Mouse (Mus musculus) left cerebral cortex, adult 2 months (tissue): ENCODE measurements around the gene Cacnb1. TPM values are rescaled to one million over a fixed set of nuclear protein-coding genes. Genes with fewer than 3 reads are reported as not detected.

Source experiments
- DNase-seq, 2 experiments: peaks; one replicate each; pipeline ENCODE4 v3.0.0; 2021 to 2022; ENCODE audit warnings: low spot score in 2 of 2, mixed read lengths in 1 of 2; ENCODE audit errors: extremely low spot score in 1 of 2
- H3K27ac ChIP-seq: fragments of 200-600 bp; 2 replicates; pipeline ENCODE4 v1.8.1; 2022
- H3K4me3 ChIP-seq: fragments of 200-600 bp; 2 replicates; pipeline ENCODE4 v1.8.1; 2022
- CTCF ChIP-seq: fragments of 200-600 bp; IDR thresholded peaks from 2 replicates; pipeline ENCODE4 v1.8.1; 2022; ENCODE audit warnings: antibody characterized with exemption, mild to moderate bottlenecking, moderate library complexity
- intact Hi-C: fragments of 180-260 bp; cut with DNase I; formaldehyde crosslinking; loops from one replicate; pipeline ENCODE4 v1.15.1; 2025
- total RNA-seq, 2 experiments: library from RNA; stranded (reverse); gene quantifications; 2 replicates each; pipeline ENCODE4 v1.2.3; 2021

Cacnb1 gene
- total RNA-seq, 2 experiments from 2014 or later = 150 to 170 TPM

DNA sequence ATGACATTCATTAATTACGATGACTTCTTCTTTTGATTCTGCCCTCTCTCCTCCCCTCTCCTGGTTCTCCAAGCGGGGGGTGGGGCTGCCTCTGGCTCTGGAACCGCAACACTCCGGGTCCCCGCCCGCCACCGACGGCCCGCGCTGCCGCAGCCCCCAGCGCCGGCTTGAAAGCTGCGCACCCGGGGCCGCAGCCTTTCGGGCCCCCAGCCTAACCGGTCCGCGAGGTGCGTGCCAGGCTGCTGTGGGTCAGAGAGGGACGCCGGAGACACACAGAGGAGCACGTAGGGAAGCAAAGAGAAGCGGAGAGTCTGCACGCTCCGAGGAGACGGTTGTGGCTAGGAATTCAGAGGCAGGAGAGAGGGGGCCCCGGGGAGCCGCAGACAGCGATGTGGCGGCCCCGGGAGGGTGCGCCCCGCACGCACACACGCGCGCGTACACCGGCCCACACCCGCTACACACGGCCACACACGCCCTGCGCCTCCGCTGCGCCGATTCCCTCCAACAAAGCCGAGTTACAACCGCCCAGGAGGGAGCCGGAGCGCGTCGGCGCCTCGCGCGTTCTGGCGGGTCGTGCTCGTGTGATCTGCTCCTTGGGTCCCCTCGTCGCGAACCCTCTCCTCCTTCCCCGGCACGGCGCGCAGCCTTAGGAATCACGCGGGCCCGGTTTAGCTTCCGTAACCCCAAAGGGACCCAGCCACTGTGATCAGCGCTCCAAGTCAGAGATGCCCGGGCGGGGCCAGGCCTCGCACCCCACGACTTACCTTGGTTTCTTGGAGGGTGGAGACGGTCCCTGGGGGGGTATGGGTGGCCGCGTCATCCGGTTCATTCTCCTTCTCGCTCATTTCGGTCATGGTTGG is 29.5 kb upstream of the Cacnb1 start:
- peak; percentile 38 to 42 for DNase-seq
- no peak for TF ChIP-seq CTCF
- peak overlapping the region; percentile 51 for H3K27ac ChIP-seq
- peak overlapping the region; percentile 59 for H3K4me3 ChIP-seq
- intact Hi-C loops = no loop called here

DNA sequence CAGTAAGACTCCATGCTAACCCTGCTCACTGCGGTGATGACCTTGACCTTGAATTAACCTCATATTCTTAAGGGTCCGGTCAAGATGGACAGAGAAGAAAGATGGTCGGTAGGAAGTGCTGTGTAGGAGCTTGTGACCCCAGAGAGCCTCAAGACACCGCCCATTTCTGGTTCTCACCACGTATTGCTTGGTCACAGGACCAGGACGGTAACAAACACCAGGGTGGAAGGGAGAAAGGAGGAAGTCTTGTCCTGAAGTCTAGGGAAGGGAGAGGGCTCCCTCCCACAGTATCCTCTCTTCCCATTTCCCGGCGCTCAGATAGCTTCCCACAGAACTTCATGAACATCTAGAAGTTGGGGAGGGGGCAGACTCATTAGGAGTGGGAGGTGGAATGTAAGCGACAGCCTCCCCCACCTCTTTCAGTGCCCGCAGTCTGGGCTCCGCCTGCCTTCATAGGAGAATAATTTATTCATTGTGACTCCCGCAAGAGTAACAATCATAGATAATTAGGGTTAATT is 28.8 kb upstream of the Cacnb1 start:
- no peak for TF ChIP-seq CTCF
- intact Hi-C loops = no loop called here
- peak overlapping the region; percentile 59 for H3K4me3 ChIP-seq
- peak overlapping the region; percentile 51; the same call in 1 of the 2 replicates for H3K27ac ChIP-seq
- no peak for DNase-seq

DNA sequence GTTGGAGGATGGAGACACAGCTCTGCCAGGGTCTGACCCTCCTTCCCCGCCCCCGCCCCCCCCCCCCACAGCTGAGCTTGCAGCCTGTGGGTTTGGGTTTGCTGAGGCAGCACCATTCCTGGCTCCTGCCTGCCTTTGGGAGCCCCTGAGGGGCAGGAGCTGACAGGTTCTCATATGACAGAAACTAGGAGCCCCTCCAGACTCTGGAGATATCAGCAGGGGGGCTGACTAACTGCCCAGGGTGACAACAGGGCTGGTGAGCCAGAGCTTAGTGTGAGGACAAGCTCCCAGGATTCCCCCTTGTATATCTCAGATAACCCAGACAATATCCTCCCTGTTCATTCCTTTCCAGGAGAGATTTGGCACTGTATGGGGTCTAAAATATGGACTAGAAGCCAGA is 28.1 kb upstream of the Cacnb1 start:
- DNase-seq = no peak
- H3K4me3 ChIP-seq = no peak overlapping the region; the same call in 1 of the 2 replicates
- no peak for TF ChIP-seq CTCF
- H3K27ac ChIP-seq = no peak overlapping the region; the same call in 1 of the 2 replicates
- intact Hi-C loops = no loop called here

DNA sequence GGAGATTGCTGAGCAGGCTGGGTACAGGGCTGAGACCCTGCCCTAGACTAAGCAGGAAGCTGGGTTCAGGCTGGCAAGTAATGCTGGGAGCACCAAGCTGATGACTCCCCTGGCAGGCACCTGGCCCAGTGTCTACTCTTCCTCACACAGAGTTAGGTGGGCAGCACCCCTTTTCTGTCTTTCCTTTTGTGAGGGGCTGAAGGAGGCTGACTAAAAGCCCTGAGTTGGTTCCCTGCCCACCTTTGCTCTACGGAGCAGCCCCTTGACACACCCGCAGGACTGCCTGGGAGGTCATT is 27.6 kb upstream of the Cacnb1 start:
- DNase-seq = no peak
- TF ChIP-seq CTCF = no peak
- intact Hi-C loops = no loop called here
- no peak overlapping the region for H3K4me3 ChIP-seq
- no peak overlapping the region; the same call in 1 of the 2 replicates for H3K27ac ChIP-seq

DNA sequence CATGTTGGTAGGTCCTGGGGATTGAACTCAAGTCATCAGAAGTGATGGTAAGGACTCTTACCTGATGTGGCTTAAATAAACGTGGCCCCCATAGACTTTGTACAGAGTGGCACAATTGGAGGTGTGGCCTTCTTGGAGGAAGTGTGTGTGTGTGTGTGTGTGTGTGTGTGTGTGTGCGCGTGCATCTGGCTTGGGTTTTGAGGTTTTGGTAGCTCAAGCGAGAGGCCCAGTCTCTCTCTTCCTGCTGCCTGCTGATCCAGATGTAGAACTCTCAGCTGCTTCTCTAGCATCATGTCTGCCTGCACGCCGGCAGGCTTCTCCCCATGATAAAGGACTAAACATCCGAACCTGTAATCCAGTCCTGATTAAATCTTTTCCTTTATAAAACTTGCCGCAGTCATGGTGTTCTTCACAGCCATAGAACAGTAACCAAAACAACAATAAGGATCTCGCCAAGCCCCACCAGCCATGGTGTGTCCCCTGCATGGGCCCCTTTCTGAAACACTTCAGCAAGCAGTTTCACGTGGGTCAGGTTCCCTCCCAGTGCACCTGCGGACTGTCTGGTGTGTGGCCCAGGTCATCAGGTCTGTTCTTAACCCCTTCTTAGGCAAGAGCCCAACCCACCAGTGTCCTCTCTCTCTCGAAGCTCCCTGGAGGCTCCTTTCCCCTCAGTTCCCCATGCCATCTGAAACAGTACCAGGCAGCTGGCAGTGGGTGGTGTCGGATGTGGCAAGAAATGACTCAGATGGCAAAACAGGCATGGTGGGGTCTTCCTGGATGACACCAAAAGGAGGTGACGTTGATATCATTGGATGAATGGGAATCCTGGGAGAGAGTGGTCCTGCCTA is 27.1 kb upstream of the Cacnb1 start:
- H3K4me3 ChIP-seq = no peak overlapping the region
- intact Hi-C loops = no loop called here
- H3K27ac ChIP-seq = no peak overlapping the region; the same call in 1 of the 2 replicates
- DNase-seq = peak in 1 of 2 experiments; percentile 48
- no peak for TF ChIP-seq CTCF

DNA sequence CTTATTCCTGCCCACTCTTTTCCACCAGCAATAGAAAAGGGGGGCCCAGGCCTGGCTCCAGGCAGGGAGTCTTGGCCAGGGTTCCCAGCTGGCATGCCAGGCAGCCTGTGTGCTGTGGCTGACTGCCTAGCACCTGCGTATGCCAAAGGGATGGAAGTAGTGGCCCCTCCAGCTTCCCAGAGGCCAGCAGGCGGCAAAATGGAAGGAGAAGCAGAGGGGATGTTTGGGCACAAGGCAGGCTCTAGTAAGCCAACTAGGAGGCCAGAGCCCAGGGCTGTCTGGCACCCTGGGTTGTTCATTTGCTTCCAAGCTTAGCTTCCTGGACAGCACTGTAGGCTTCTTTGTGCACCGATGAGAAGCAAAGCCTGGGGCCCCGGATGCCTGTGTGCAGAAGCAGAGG is 24.9 kb upstream of the Cacnb1 start:
- no peak overlapping the region for H3K27ac ChIP-seq
- no peak; the same call in 1 of the 2 replicates for TF ChIP-seq CTCF
- peak in 1 of 2 experiments; percentile 29 for DNase-seq
- no peak overlapping the region for H3K4me3 ChIP-seq
- intact Hi-C loops = no loop called here

DNA sequence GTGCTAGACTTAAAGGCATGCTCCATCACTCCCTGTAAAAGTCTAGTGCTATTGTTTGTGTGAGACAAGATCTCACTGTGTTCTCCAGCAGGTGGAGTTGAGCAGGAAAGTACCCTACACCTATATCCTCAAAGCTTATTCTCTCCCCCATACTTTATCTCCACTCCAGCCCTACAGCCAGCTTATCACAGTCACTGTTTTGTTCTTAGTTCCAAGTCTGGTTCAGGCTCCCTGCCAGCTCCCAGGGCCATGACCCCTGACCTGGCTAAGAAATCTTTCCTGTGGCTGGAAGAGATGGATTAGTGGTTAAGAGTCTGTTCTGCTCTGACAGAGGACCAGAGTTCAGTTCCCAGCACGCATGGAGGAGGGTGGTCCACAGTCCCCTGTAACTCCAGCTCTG is 23.6 kb upstream of the Cacnb1 start:
- Histone ChIP-seq H3K27ac (no peak overlapping the region), H3K4me3 (no peak overlapping the region)
- DNase-seq = no peak
- intact Hi-C loops = no loop called here
- TF ChIP-seq CTCF = no peak; the same call in 1 of the 2 replicates

DNA sequence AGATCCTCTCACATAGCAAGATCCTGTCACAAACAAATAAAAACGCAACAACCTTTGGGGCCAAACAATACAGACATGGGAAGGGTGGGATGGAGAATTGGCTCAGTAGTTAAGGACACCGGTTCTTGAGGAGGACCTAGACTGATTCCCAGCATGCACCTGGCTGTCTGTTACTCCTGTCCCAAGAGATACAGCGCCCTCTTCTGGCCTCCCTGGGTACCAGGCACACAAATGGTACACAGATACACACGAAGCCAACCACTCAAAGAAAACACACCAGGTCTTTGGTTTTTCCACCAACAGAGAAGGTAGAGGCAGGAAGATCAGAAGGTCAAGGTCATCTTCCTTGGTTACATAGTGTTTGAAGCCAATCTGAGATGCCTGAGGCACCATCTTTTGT is 22.8 kb upstream of the Cacnb1 start:
- TF ChIP-seq CTCF = peak; percentile 7; the same call in 1 of the 2 replicates
- DNase-seq = no peak
- Histone ChIP-seq H3K27ac (no peak overlapping the region), H3K4me3 (no peak overlapping the region)
- intact Hi-C loops = no loop called here

DNA sequence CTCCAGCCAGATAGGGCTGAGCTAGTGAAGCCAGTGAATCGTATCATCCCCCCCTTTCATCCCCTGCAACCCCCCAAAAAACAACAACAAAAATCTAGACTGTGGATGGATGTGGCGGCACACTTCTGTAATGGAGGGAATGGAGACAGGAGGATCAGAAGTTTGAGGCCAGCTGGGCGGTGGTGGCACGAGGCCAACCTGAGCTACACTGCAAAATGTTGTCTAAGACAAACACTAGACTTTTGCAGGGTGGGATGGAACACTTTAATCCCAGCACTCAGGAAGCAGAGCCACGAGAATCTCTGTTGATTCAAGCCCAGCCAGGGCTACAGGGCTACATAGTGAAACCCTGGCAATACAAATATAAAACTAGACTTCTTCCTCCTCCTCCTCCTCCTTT is 21.2 kb upstream of the Cacnb1 start:
- no peak overlapping the region for H3K4me3 ChIP-seq
- intact Hi-C loops = no loop called here
- no peak overlapping the region for H3K27ac ChIP-seq
- DNase-seq = no peak
- TF ChIP-seq CTCF = no peak

DNA sequence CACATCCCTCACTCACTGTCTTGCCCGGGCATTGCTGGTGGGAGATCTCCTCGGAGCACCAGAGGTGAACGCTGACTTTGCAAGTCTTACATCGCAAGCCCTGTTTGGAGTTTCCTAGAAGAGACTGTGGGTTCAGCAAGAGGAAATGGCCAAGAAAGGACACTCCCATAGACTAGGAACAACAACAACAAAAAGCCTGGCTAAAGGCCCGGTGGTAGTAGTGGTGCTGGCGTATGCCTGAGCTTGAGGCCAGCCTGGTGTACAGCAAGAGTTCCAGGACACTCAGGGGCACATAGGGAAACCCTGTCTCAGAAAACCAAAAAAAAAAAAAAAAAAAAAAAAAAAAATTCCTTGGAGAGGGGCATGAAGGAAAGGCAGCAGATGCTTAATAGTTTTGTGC is 19.9 kb upstream of the Cacnb1 start:
- no peak for DNase-seq
- H3K27ac ChIP-seq = no peak overlapping the region
- intact Hi-C loops = no loop called here
- no peak for TF ChIP-seq CTCF
- no peak overlapping the region for H3K4me3 ChIP-seq

DNA sequence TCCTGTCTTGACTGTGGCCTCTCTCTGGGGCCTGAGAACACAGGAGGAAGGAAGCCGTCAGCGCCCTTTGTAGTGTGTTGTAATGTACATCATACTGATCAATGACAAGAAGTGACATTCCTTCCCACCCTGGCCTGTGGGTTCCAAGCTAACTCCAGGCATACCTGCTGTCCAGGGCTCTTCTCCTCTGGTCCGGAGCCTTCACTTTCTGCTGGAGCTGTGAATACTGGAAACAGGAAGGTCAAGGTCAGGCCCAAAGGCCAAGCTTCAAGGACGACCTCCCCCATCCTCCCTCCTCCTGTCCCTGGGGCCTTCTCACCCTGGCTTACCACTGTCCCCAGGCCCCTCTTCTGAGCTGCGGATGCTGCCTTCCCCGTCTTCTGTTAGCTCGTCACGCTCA is 18.1 kb upstream of the Cacnb1 start:
- no peak for DNase-seq
- intact Hi-C loops = no loop called here
- TF ChIP-seq CTCF = no peak
- H3K27ac ChIP-seq = no peak overlapping the region
- no peak overlapping the region for H3K4me3 ChIP-seq

DNA sequence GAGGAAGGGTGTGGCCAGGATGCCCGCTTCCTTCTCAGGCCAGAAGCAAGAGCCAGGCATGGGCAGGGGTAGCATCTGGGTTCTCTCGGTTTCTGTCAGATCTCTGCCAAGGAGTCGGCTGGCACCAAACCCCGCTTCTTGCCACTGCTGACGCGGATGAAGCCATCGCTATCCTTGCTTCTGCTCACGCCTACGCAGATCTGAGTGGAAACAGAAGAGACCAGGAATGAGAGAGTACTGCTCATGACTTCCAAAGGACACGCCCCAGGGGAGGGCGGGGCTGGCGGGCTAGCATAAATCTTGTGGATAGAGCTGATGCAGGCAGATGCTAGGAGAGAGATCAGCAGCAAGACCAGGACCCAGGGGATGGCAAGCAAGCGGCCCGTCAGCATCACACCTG is 15.0 kb upstream of the Cacnb1 start:
- intact Hi-C loops = loop anchor here (10.0 kb wide), 1 partner anchor 107 kb away; no protein-coding TSS in a partner anchor
- H3K27ac ChIP-seq = peak overlapping the region; percentile 64
- TF ChIP-seq CTCF = no peak
- no peak for DNase-seq
- no peak overlapping the region for H3K4me3 ChIP-seq
